Mouse (Mus musculus) liver, embryonic 18 days (tissue): ENCODE measurements around the gene Calb2. TPM values are rescaled to one million over a fixed set of nuclear protein-coding genes. Genes with fewer than 3 reads are reported as not detected.

Experiments
- polyA plus RNA-seq: library from polyadenylated mRNA; depleted of rRNA; stranded (reverse); fragments of >200 nt; gene quantifications from 2 replicates; pipeline ENCODE4 v1.2.3, GENCODE M21; 2012; rRNA removed

The Calb2 gene
- polyA plus RNA-seq: 0.02 TPM in 1 of 2 replicates, not detected in the other

DNA sequence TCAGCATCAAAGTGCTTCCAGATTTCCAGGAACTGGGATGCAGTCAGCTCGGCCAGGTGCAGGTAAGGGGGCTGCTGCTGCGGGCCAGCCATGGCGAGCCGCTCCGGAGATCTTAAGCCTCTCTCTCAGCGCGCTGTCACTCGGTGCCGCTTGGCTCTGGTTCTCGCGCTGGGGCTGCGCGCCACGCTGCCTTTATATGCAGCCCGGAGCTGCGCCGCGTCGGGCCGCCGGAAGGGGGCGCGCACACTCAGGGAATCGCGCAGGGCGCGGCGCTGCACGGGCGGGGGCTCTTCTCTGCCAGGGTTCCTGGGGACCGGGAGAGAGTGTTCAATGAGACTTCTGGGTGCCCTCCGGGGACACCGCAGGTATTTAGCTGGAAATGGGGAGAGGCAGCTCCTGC, at the start of gene Calb2:
TSS of gene Calb2 (minus strand) at position 165 of the 400 bp plus-strand sequence.

DNA sequence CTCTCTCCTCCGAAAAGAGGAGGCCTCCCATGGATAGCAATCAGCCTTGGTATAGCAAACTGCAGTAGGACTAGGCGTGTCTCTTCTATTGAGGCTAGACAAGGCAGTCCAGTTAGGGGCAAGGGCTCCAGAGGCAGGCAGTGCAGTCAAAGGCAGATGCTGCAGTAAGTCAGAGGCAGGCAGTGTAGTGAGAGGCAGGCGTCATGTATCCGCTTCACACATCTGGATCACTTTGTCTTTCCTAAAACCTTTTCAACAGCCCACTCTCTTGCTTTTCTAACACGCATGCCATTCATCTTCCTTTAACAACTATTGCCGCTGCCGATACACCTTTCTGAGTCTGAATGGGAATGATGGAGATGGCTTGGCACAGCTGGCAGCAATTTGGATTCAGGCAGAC, 47.4 kb upstream of the Calb2 start, which contains the start of gene Cmtr2:
TSS of gene Cmtr2 (plus strand) at position 301 of the 400 bp plus-strand sequence.

DNA sequence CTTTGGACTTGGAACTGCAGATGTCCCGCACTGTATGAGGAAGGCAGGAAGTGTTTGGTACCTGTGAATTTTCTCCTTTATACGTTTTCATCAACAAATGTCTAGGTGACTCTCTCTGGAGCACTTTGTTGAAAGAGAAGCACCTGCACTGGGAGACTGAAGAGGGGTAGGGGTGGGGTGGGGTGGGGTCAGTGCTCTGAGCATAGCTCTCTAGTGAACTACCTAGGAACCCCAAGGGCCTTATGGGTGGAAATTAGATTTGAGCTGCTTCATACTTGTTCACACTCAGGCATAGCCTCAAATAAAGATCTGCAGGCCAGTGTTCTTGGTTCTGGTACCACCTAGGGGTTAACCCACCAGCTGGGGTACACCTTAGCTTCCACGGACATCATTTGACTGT, 65.4 kb downstream of the Calb2 start, which contains the start of gene Gm17720:
TSS of gene Gm17720 (minus strand) at position 101 of the 400 bp plus-strand sequence.

DNA sequence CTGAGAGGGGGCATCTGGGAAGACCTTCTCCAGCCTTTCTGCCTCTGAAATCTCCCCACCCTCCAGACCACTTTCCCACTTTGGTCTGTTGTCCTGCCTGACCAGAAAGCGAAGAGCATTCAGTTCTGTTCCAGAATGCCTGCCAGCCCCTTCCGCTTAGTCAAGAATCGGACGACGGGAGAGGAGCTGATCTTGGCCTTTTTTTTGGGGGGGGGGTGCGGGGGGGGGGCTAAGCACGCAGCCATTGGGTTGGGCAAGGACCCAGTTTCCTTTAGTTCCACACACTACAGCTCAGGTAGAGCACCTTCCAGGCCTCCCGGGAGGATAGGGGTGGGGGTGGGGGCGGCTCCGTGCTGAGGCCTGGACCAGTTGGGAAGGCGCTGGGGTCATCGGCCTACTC, 67.1 kb downstream of the Calb2 start, which contains the start of gene Gm21964:
TSS of gene Gm21964 (plus strand) at position 301 of the 400 bp plus-strand sequence.

Other genes starting within 250 kb of the Calb2 start
- 0.58 and 0.97 TPM in 2 replicates for gene Marveld3, start 206.0 kb downstream of the Calb2 start, polyA plus RNA-seq
- gene Tat, start 177.8 kb downstream of the Calb2 start, polyA plus RNA-seq: 10.8 and 20.7 TPM in 2 replicates
- 0.15 and 0.25 TPM in 2 replicates for gene Chst4, start 128.5 kb downstream of the Calb2 start, polyA plus RNA-seq
- gene Zfp612, start 88.5 kb downstream of the Calb2 start, polyA plus RNA-seq: 1.5 and 1.6 TPM in 2 replicates
- not detected in 2 replicates for gene Gm21964, start 67.0 kb downstream of the Calb2 start, polyA plus RNA-seq
- not detected in 2 replicates for gene Gm17720, start 65.5 kb downstream of the Calb2 start, polyA plus RNA-seq
- gene Cmtr2, start 47.5 kb upstream of the Calb2 start, polyA plus RNA-seq: 2.1 and 2.2 TPM in 2 replicates
- 0.31 and 0.43 TPM in 2 replicates for gene Hydin, start 98.8 kb upstream of the Calb2 start, polyA plus RNA-seq